Mouse (Mus musculus): ENCODE results near the gene Inava. TPM values are rescaled to one million over a fixed set of nuclear protein-coding genes. Genes with fewer than 3 reads are reported as not detected.

The Inava gene
- polyA plus RNA-seq, 2 experiments = 0.16 to 0.36 TPM

- H3K27ac ChIP-seq = peak overlapping the region; percentile 69
- DNase-seq (ENCODE audit: low read depth in 3 of 3, low spot score in 3 of 3) = peak in 2 of 3 experiments; percentile 45 to 53
- no peak overlapping the region for H3K9ac ChIP-seq (replicated peaks)
Measured at GRCm38 (mm10) chr1:136178741-136179140, 55.3 kb downstream of the Inava start.

GRCm38 (mm10) chr1:136177085-136177484, 57.0 kb downstream of the Inava start:
- DNase-seq (ENCODE audit: low read depth in 3 of 3, low spot score in 3 of 3) (no peak), ATAC-seq (ENCODE audit: insufficient read depth) (no peak)
- TF ChIP-seq CTCF (IDR thresholded peaks at IDR 0.05; ENCODE audit: low read depth) (no peak), EP300 (IDR thresholded peaks at IDR 0.05; ENCODE audit: low read depth) (no peak)
- H3K4me2 ChIP-seq (ENCODE audit: low read depth) = no peak overlapping the region
- peaks cover 40 to 55% of the 10 kb centered on the region in 2 experiments for H3K4me1 ChIP-seq (replicated peaks; ENCODE audit: control insufficient read depth in 2 of 2, insufficient read depth in 2 of 2, low read length in 1 of 2)
- H3K9ac ChIP-seq (replicated peaks) = no peak overlapping the region
- no peak overlapping the region for H3K27ac ChIP-seq
- H3K27me3 ChIP-seq (ENCODE audit: control insufficient read depth, insufficient read depth, low read length) = no peaks in the 10 kb centered on the region
- no peaks in the 10 kb centered on the region for H3K36me3 ChIP-seq (replicated peaks; ENCODE audit: control insufficient read depth, insufficient read depth, low read depth)
- no peak overlapping the region for H3K4me3 ChIP-seq (ENCODE audit: insufficient read depth in 1 of 2, low read depth in 2 of 2, low read length in 2 of 2)
- H3K9me3 ChIP-seq (ENCODE audit: control insufficient read depth, low read length) = no peaks in the 10 kb centered on the region
- 54% methylated on average over 2 of the region's 2 CpGs for WGBS (ENCODE audit: insufficient replicate concordance)

More at GRCm38 (mm10) chr1:136178741-136179140, 55.3 kb downstream of the Inava start:
- Histone ChIP-seq H3K4me2 (ENCODE audit: low read depth) (peak overlapping the region; percentile 37), H3K4me1 (replicated peaks; ENCODE audit: control insufficient read depth in 2 of 2, insufficient read depth in 2 of 2, low read length in 1 of 2) (peaks cover 40 to 57% of the 10 kb centered on the region in 2 experiments), H3K4me3 (ENCODE audit: insufficient read depth in 1 of 2, low read depth in 2 of 2, low read length in 2 of 2) (no peak overlapping the region), H3K36me3 (replicated peaks; ENCODE audit: control insufficient read depth, insufficient read depth, low read depth) (no peaks in the 10 kb centered on the region), H3K27me3 (ENCODE audit: control insufficient read depth, insufficient read depth, low read length) (no peaks in the 10 kb centered on the region), H3K9me3 (ENCODE audit: control insufficient read depth, low read length) (no peaks in the 10 kb centered on the region)
- WGBS (ENCODE audit: insufficient replicate concordance) = 7% methylated on average over 6 of the region's 6 CpGs
- peak; percentile 65 for ATAC-seq (ENCODE audit: insufficient read depth)
- TF ChIP-seq EP300 (IDR thresholded peaks at IDR 0.05; ENCODE audit: low read depth) (peak; percentile 50; the same call in 1 of the 2 replicates), CTCF (IDR thresholded peaks at IDR 0.05; ENCODE audit: low read depth) (no peak)

- peak; percentile 29; the same call in 1 of the 2 replicates for ATAC-seq (ENCODE audit: insufficient read depth)
- H3K4me1 ChIP-seq (replicated peaks; ENCODE audit: control insufficient read depth in 2 of 2, insufficient read depth in 2 of 2, low read length in 1 of 2) = peaks cover 34 to 49% of the 10 kb centered on the region in 2 experiments
Measured at GRCm38 (mm10) chr1:136175183-136175582, 58.9 kb downstream of the Inava start.

DNA sequence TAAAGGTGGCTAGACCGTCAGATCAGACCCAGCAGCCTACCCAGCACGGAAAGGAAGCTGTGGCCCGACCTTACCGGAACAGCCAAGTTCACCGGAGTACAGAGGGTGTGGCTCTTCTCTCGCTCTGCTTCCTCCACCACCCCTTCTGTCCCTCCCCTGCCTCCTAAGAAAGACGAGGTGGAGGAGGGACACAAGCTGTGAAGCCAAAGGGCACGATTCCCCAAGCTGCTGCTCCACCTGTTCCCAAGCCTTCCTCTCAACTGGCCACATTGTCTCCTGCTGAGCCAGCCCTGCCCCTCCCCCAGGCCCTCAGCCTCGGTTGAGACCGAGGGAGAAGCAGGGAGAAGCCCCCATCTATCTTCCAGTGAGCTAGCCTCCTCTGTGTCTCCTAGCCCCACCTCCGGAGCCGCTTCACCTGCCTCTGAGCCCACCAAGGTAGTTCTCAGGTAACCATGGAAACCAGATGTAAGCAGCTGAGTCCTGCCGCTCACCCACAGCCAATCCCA, 59.9 kb downstream of the Inava start:
- no peaks in the 10 kb centered on the region for H3K27me3 ChIP-seq (ENCODE audit: control insufficient read depth, insufficient read depth, low read length)
- H3K36me3 ChIP-seq (replicated peaks; ENCODE audit: control insufficient read depth, insufficient read depth, low read depth) = no peaks in the 10 kb centered on the region
- H3K4me3 ChIP-seq (ENCODE audit: insufficient read depth in 1 of 2, low read depth in 2 of 2, low read length in 2 of 2) = peak overlapping the region; percentile 20 to 31; a peak in 3 of 4 replicates
- H3K27ac ChIP-seq = no peak overlapping the region
- TF ChIP-seq EP300 (IDR thresholded peaks at IDR 0.05; ENCODE audit: low read depth) (no peak), CTCF (IDR thresholded peaks at IDR 0.05; ENCODE audit: low read depth) (no peak)
- peak overlapping the region; percentile 46 for H3K4me2 ChIP-seq (ENCODE audit: low read depth)
- peaks cover 23 to 41% of the 10 kb centered on the region in 2 experiments for H3K4me1 ChIP-seq (replicated peaks; ENCODE audit: control insufficient read depth in 2 of 2, insufficient read depth in 2 of 2, low read length in 1 of 2)
- ATAC-seq (ENCODE audit: insufficient read depth) (peak; percentile 36; the same call in 1 of the 2 replicates), DNase-seq (ENCODE audit: low read depth in 3 of 3, low spot score in 3 of 3) (peak in 1 of 3 experiments; percentile 42)
- H3K9me3 ChIP-seq (ENCODE audit: control insufficient read depth, low read length) = no peaks in the 10 kb centered on the region
- H3K9ac ChIP-seq (replicated peaks) = no peak overlapping the region
- WGBS (ENCODE audit: insufficient replicate concordance) = 19% methylated on average over 13 of the region's 13 CpGs

More at GRCm38 (mm10) chr1:136175183-136175582, 58.9 kb downstream of the Inava start:
- Histone ChIP-seq H3K27me3 (ENCODE audit: control insufficient read depth, insufficient read depth, low read length) (no peaks in the 10 kb centered on the region), H3K4me3 (ENCODE audit: insufficient read depth in 1 of 2, low read depth in 2 of 2, low read length in 2 of 2) (no peak overlapping the region), H3K9ac (replicated peaks) (no peak overlapping the region), H3K36me3 (replicated peaks; ENCODE audit: control insufficient read depth, insufficient read depth, low read depth) (no peaks in the 10 kb centered on the region), H3K4me2 (ENCODE audit: low read depth) (peak overlapping the region; percentile 46), H3K9me3 (ENCODE audit: control insufficient read depth, low read length) (no peaks in the 10 kb centered on the region), H3K27ac (no peak overlapping the region)
- TF ChIP-seq CTCF (IDR thresholded peaks at IDR 0.05; ENCODE audit: low read depth) (peak; percentile 92), EP300 (IDR thresholded peaks at IDR 0.05; ENCODE audit: low read depth) (no peak)
- WGBS (ENCODE audit: insufficient replicate concordance) = 21% methylated on average over 6 of the region's 6 CpGs
- DNase-seq (ENCODE audit: low read depth in 3 of 3, low spot score in 3 of 3) = peak; percentile 49 to 57 (median 50)

DNA sequence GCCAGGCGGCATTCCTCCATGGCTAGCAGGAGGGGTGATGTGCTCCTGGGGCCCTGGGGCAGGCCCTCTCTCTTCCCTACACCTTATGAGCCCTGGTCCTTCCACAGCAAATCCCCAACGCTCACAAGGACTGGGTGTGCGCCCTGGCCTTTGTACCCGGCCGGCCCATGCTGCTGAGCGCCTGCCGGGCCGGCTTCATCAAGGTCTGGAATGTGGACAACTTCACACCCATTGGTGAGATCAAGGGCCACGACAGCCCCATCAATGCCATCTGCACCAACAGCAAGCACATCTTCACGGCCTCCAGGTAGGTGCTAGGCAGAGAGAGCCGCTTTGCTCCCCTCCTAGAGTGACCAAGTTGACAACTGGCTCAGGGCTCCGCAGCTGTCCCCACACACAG, 61.4 kb downstream of the Inava start:
- H3K4me3 ChIP-seq (ENCODE audit: insufficient read depth in 1 of 2, low read depth in 2 of 2, low read length in 2 of 2) = no peak overlapping the region
- H3K36me3 ChIP-seq (replicated peaks; ENCODE audit: control insufficient read depth, insufficient read depth, low read depth) = no peaks in the 10 kb centered on the region
- H3K9ac ChIP-seq (replicated peaks) = no peak overlapping the region
- DNase-seq (ENCODE audit: low read depth in 3 of 3, low spot score in 3 of 3) (no peak), ATAC-seq (ENCODE audit: insufficient read depth) (no peak)
- H3K9me3 ChIP-seq (ENCODE audit: control insufficient read depth, low read length) = no peaks in the 10 kb centered on the region
- peaks cover 11 to 26% of the 10 kb centered on the region in 2 experiments for H3K4me1 ChIP-seq (replicated peaks; ENCODE audit: control insufficient read depth in 2 of 2, insufficient read depth in 2 of 2, low read length in 1 of 2)
- H3K27me3 ChIP-seq (ENCODE audit: control insufficient read depth, insufficient read depth, low read length) = no peaks in the 10 kb centered on the region
- no peak overlapping the region for H3K27ac ChIP-seq
- TF ChIP-seq EP300 (IDR thresholded peaks at IDR 0.05; ENCODE audit: low read depth) (no peak), CTCF (IDR thresholded peaks at IDR 0.05; ENCODE audit: low read depth) (no peak)
- H3K4me2 ChIP-seq (ENCODE audit: low read depth) = no peak overlapping the region
- 84% methylated on average over 12 of the region's 12 CpGs for WGBS (ENCODE audit: insufficient replicate concordance)
